Mouse (Mus musculus) midbrain, postnatal 0 days (tissue): ENCODE measurements at regions not wholly inside any gene's neighbourhood (a gene's known extent, or its start where the extent isn't known, plus 50 kb on each side); places are given as distances from the start of the nearest gene placed in this dataset.

ENCODE experiments used
- ATAC-seq: fragments of 200-750 bp; cut with Nextera tagmentation; 2 replicates; pipeline ENCODE4 v1.8.0; 2017; ENCODE audit warnings: moderate number of reproducible peaks, mild to moderate bottlenecking, moderate TSS enrichment, moderate library complexity; ENCODE audit not compliant: low FRiP score
- DNase-seq: peaks from one replicate; pipeline ENCODE4 v3.0.0-alpha.2; 2015; ENCODE audit warnings: low spot score
- H3K27ac ChIP-seq: fragments of 300-500 bp; sonication (generic); 2 replicates; pipeline ENCODE4 v1.5.1; 2014; ENCODE audit warnings: low read depth, mild to moderate bottlenecking, low read length, mixed read lengths
- H3K27me3 ChIP-seq: fragments of 300-500 bp; sonication (generic); 2 replicates; pipeline ENCODE4 v1.6.1; 2014; ENCODE audit warnings: low read length, control low read depth, mixed read lengths; ENCODE audit not compliant: insufficient read depth
- H3K36me3 ChIP-seq: fragments of 300-500 bp; sonication (generic); 2 replicates; pipeline ENCODE4 v1.6.1; 2014; ENCODE audit warnings: low read length, control low read depth, mixed read lengths; ENCODE audit not compliant: insufficient read depth
- H3K4me1 ChIP-seq: fragments of 300-500 bp; sonication (generic); 2 replicates; pipeline ENCODE4 v1.6.1; 2014; ENCODE audit warnings: mild to moderate bottlenecking, control low read depth, antibody characterized with exemption, low read length, mixed read lengths; ENCODE audit not compliant: insufficient read depth
- H3K4me2 ChIP-seq: fragments of 300-500 bp; sonication (generic); 2 replicates; pipeline ENCODE4 v1.6.1; 2014; ENCODE audit warnings: low read depth, mild to moderate bottlenecking, low read length, mixed read lengths; ENCODE audit not compliant: poor library complexity, severe bottlenecking
- H3K4me3 ChIP-seq: fragments of 300-500 bp; sonication (generic); 2 replicates; pipeline ENCODE4 v1.5.1; 2014; ENCODE audit warnings: low read depth, mild to moderate bottlenecking, low read length, moderate library complexity
- H3K9ac ChIP-seq: fragments of 300-500 bp; sonication (generic); replicated peaks from 2 replicates; pipeline ENCODE4 v1.6.1; 2014; ENCODE audit warnings: mild to moderate bottlenecking, low read length, moderate library complexity, mixed read lengths; ENCODE audit not compliant: poor library complexity, severe bottlenecking
- H3K9me3 ChIP-seq: fragments of 300-500 bp; sonication (generic); 2 replicates; pipeline ENCODE4 v1.6.1; 2016; ENCODE audit warnings: low read length, control low read depth
- CTCF ChIP-seq: IDR thresholded peaks from 2 replicates; pipeline ENCODE4 v1.5.1; 2016; ENCODE audit warnings: antibody characterized with exemption, mild to moderate bottlenecking
- WGBS: fragments of 180-500 bp; shearing (Covaris S2); extraction: QIAGEN DNeasy Blood & Tissue Kit; methylation state at CpG from one replicate; pipeline ENCODE4 v1.1.7; 2014; 5-methylcytosine and 5-hydroxymethylcytosine counted together

- H3K27me3 ChIP-seq, result no peaks in the 10 kb centered on the region
- no peak overlapping the region for H3K9ac ChIP-seq
- ATAC-seq, result no peak
- DNase-seq, result no peak
- 79% methylated on average over 4 of the region's 4 CpGs for WGBS
- no peaks in the 10 kb centered on the region for H3K36me3 ChIP-seq
- no peak overlapping the region for H3K4me3 ChIP-seq
- H3K4me2 ChIP-seq, result no peak overlapping the region
- H3K4me1 ChIP-seq, result no peaks in the 10 kb centered on the region
- no peak for TF ChIP-seq CTCF
- H3K9me3 ChIP-seq, result no peaks in the 10 kb centered on the region
- H3K27ac ChIP-seq, result no peak overlapping the region
Measured at GRCm38 (mm10) chr8:80253541-80253940, 195.7 kb upstream of the Hhip start.

DNA sequence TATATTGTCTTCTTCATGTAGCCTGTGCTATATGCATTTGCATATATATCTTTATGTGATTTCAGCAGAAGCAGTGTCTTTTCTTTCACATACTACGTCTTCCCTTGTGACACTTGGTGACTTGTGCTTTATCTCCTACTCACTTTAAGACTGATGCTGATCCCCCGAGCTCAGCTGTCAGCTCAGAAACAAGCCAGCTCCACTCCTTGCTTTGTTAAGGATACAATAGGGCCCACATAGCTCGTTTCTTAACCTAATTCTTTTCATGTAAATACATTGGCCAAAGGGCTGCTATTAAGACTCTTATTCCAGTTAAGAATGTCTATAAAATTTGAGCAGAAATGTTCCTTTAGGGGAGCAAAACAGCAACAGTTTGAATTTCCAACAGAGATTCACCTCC, 193.8 kb upstream of the Hhip start:
- Histone ChIP-seq H3K4me2 (no peak overlapping the region), H3K27me3 (no peaks in the 10 kb centered on the region), H3K9me3 (no peaks in the 10 kb centered on the region), H3K36me3 (no peaks in the 10 kb centered on the region), H3K9ac (no peak overlapping the region), H3K4me1 (no peaks in the 10 kb centered on the region), H3K4me3 (no peak overlapping the region), H3K27ac (no peak overlapping the region)
- no peak for ATAC-seq
- DNase-seq, result no peak
- no peak for TF ChIP-seq CTCF
- 19% methylated on average over 3 of the region's 3 CpGs for WGBS

DNA sequence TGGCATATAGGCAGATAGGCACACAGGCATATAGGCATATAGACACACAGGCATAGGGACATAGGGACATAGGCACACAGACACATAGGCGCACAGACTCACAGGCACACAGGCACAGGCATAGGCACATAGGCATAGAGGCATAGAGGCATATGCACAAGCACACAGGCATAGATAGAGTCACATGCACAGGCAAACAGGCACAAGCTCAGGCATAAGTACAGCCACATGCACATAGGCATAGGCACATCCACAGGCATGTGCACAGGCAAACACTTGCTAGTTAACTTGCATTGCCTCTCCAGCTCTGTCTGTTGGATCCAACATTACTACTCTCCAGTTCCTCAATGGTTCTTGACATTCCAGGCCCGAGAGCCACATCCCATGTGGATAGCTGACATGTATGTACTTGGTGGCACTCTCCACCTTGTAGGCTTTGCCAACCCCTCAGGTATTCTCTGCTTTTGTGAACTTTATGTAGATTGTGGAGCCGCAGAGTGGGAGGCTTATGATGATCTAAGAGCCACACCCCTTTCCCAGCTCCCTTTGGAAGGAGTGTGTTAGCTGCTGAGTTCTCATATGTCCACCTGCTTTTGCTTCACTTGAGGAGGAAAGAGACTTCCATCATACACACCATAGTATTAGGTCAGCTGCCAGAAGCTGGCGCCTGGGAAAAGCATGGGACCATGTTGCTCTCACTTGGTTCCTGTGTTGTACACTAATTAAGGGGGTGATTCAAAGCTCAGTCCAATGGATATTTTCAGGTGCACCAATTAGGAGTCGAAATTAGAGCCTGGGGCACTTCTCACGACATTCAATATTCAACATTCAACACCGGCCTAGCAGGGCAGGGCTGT, 192.7 kb upstream of the Hhip start:
- Histone ChIP-seq H3K27me3 (no peaks in the 10 kb centered on the region), H3K27ac (no peak overlapping the region), H3K36me3 (no peaks in the 10 kb centered on the region), H3K4me3 (no peak overlapping the region), H3K4me1 (no peaks in the 10 kb centered on the region), H3K9ac (no peak overlapping the region), H3K4me2 (no peak overlapping the region), H3K9me3 (no peaks in the 10 kb centered on the region)
- no peak for ATAC-seq
- WGBS, result 78% methylated on average over 7 of the region's 7 CpGs
- no peak for DNase-seq
- TF ChIP-seq CTCF, result no peak

GRCm38 (mm10) chr8:80249762-80250161, 192.0 kb upstream of the Hhip start:
- 73% methylated on average over 2 of the region's 2 CpGs for WGBS
- ATAC-seq, result no peak
- Histone ChIP-seq H3K4me2 (no peak overlapping the region), H3K36me3 (no peaks in the 10 kb centered on the region), H3K9me3 (no peaks in the 10 kb centered on the region), H3K27me3 (no peaks in the 10 kb centered on the region), H3K4me3 (no peak overlapping the region), H3K9ac (no peak overlapping the region), H3K4me1 (no peaks in the 10 kb centered on the region), H3K27ac (no peak overlapping the region)
- no peak for DNase-seq
- no peak for TF ChIP-seq CTCF

- no peak overlapping the region for H3K4me3 ChIP-seq
- no peak overlapping the region for H3K9ac ChIP-seq
- no peak for TF ChIP-seq CTCF
- no peaks in the 10 kb centered on the region for H3K27me3 ChIP-seq
- H3K27ac ChIP-seq, result no peak overlapping the region
- no peaks in the 10 kb centered on the region for H3K9me3 ChIP-seq
- H3K36me3 ChIP-seq, result no peaks in the 10 kb centered on the region
- no peak for DNase-seq
- WGBS, result 87% methylated on average over 4 of the region's 4 CpGs
- no peaks in the 10 kb centered on the region for H3K4me1 ChIP-seq
- ATAC-seq, result no peak
- H3K4me2 ChIP-seq, result no peak overlapping the region
Measured at GRCm38 (mm10) chr8:80239879-80240278, 182.1 kb upstream of the Hhip start.

DNA sequence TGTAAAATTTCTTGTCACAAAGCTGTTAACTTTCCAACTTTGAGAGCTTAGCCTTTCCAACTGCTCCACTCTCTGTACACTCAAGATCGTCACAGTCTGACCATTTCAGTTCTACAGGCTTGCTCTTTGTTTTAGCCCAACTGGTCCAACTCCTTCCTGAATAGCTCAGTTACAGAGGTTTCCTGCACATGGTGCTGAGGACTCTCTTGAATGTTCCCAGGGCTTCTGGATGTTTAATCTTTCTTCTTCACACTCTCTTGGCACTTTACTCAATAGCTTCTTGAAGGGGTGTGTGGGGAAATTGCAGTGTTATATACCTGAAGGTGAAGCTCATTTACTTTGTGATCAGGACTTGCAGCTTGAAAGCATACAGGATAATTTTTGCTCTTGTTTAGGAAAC, 152.6 kb upstream of the Hhip start:
- DNase-seq, result no peak
- no peak overlapping the region for H3K27ac ChIP-seq
- H3K4me2 ChIP-seq, result no peak overlapping the region
- no peak for ATAC-seq
- H3K27me3 ChIP-seq, result no peaks in the 10 kb centered on the region
- no peaks in the 10 kb centered on the region for H3K4me1 ChIP-seq
- 81% methylated on average over 1 of the region's 1 CpGs for WGBS
- TF ChIP-seq CTCF, result no peak
- H3K9me3 ChIP-seq, result no peaks in the 10 kb centered on the region
- no peaks in the 10 kb centered on the region for H3K36me3 ChIP-seq
- no peak overlapping the region for H3K9ac ChIP-seq
- H3K4me3 ChIP-seq, result no peak overlapping the region
